Mouse (Mus musculus) cortical plate, adult 2 months (tissue): ENCODE results near the gene Slc2a4.

Experiments
- CTCF ChIP-seq: fragments of 200-500 bp; IDR thresholded peaks from 2 replicates; pipeline ENCODE4 v1.5.1; 2011; ENCODE audit warnings: mild to moderate bottlenecking, control low read depth, low read length; ENCODE audit not compliant: insufficient read depth; ENCODE audit errors: extremely low read depth
- POLR2A ChIP-seq: fragments of 200-500 bp; IDR thresholded peaks from 2 replicates; pipeline ENCODE4 v1.6.1; 2011; ENCODE audit warnings: mild to moderate bottlenecking, low read length, control low read depth; ENCODE audit not compliant: insufficient read depth; ENCODE audit errors: extremely low read depth

- TF ChIP-seq POLR2A (no peak), CTCF (no peak)
Measured at GRCm38 (mm10) chr11:69989949-69990348, 42.0 kb upstream of the Slc2a4 start.
